Mouse (Mus musculus): Measurements from ENCODE around the gene Fstl5. TPM values are rescaled to one million over a fixed set of nuclear protein-coding genes. Genes with fewer than 3 reads are reported as not detected.
"Not testable (repeated sequence)": the region's sequence is repeated elsewhere in the genome, so short reads cannot be mapped to it uniquely, and the experiment has no call there.

Fstl5 gene
- not detected for total RNA-seq (2021)
- long read RNA-seq, experiment 1, result 0 reads
- long read RNA-seq, experiment 2, result 0 reads

DNA sequence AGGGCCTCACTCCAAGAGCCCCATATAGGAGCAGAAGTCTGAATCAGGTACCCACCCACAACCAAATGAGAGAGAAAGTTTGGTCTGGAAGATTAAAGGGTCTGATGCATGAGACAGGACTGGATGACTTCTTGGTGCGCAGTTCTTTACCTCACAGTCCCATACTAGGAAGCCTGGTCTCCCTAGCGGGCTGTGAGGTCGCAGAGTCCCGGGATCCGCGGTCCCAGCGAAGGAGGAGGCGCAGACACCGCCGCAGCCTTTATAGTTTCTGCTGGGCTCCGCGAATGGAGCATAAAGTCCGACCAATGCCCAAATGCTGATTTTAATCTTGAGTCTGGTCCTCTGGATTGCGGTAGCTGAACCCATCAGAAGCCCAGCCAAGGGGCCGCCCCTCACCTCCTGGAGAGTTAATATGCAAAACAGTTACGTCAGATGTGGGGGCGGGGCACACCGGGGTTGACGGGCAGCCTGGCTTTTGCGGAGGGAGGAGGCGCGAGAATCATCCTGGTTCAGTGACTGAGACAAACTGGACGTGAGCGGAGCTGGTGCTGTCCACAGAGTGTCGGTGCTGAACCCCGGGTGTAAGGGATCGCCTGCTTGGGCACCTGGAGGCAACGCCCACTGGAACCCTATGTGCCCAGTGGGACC lies at the start of gene Fstl5:
Gene Fstl5 (plus strand): TSS at position 211 of the 648 bp plus-strand sequence.
- no peak for DNase-seq (ENCODE audit: low spot score)

DNA sequence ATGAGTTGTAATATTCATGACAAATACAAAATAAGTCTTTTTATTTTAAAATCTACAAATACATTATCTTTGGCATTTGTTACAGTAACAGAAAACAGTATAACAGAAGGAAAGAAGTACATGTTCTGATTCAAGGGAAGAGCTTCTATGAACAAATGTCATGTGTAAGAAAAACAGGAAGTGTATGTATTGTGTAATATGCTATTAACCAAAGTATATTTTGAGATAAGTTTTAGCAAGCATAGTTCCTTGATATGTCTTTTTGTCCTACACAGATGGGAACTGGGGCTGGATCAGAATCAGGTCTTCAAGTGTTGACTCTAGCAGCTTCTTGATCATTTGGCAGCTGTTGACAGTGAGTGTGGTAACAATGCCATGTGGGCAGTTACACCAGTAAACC lies 48.5 kb upstream of the Fstl5 start:
- no peak for DNase-seq (ENCODE audit: low spot score)

DNA sequence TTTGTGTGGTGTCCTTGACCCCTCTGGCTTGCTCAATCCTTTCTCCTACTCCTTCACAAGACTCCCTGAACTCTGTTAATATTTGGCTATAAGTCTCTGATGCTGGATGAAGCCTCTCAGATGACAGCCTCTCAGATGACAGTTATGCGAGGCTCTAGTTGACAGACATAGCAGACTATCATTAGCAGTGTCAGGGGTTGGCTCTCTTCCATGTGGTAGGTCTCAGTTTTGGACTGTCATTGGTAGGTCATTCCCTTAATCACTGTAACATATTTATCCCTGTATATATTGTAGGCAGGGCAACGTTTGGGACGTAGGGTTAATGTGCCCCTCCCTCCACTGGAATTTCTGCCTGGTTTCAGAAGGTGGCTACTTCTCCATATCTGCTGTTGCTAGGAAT lies 22.9 kb upstream of the Fstl5 start:
- no peak for DNase-seq (ENCODE audit: low spot score)

DNA sequence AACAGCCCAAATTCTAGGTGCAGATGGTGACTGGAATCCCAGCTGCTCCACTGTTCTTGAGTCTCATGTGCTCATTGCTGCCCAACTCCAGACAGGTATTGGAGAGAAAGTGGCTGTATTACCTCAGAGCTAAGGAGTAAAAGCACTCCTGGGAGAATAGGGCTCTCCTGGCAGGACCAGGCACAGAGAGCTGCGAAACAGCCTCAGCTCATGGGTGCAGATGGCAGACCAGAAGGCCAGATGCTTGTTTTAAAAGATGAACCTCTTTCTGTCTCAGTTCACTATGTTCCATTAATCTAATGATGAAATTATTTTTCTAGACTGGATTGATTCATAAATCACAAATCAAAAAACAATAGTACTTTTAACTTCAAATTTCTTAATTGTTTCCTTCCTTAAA lies 12.1 kb upstream of the Fstl5 start:
- DNase-seq (ENCODE audit: low spot score), result no peak

DNA sequence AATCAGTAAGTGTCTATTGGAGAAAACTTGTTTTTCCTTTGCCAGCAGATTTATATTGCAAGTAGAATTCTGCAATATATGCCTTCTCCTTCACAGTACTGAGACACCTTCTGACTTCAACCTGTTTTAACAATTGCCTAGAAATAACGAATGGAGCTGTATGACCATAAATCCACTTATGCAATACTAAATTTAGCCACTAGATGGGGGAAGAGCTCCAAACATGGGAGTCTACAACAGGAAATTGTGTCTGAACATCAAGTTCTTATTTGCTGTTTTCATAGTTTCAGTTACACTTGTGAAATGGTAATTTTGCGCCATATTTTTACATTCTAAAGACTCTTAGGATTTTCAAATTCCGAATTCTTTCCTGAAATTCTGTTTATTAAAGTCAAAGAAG lies 6.2 kb upstream of the Fstl5 start:
- peak; percentile 25 for DNase-seq (ENCODE audit: low spot score)

DNA sequence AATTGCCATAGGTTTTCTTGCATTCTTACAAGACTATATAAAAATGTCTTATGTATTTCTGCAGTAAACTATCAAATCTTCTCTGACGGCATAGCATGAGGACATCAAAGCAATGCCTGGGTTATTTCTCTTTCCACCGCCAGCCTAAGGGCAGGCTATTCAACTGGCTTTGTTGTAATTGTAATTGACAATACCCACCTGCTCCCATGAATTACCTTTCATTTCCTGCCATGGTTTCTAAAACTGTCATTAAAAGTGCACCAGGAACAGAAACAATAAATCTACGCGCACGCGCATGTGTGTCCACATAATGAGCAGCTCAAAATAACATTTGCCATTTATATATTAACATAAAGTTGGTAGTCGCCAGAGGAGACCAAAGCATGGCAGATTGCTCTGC lies 1.2 kb upstream of the Fstl5 start:
- no peak for DNase-seq (ENCODE audit: low spot score)

DNA sequence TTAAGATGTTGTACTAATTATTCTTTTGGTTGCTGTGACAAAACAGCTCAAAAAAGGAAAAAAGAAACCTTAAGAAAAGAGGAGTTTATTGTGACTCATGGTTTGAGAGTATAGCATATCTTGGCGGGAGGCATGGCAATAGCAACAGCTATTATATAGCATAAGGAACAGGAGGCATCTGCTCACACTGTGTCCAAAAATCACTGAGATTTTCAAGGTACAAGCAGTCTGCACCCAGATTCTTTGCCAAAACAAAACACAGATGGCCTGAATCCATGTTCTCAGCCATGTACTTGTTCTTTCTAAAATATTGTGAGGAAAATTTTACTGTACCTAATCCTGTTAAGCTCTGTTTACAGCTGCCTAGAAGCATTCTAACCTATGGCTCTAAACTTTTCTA lies 66.4 kb downstream of the Fstl5 start:
- DNase-seq (ENCODE audit: low spot score), result no peak

DNA sequence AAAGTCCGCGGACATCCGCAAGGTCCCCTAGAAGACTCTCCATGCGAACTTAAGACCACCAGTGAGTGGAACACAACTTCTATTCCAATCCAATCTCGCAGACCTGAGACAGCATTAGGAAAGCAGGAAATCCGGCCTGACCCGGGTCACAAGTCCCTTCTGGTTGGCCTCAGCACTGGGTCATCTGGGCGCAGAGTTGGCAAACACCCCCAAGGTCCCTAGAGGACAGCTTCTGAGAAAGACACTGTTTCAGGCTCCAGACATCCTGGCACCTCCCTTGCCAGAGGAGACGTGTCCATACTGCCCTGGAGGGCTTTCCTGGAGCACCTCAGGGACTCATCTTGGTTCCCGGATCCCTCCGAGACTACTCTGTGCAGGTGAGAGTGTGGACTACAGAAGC lies 73.8 kb downstream of the Fstl5 start:
- no peak for DNase-seq (ENCODE audit: low spot score)

DNA sequence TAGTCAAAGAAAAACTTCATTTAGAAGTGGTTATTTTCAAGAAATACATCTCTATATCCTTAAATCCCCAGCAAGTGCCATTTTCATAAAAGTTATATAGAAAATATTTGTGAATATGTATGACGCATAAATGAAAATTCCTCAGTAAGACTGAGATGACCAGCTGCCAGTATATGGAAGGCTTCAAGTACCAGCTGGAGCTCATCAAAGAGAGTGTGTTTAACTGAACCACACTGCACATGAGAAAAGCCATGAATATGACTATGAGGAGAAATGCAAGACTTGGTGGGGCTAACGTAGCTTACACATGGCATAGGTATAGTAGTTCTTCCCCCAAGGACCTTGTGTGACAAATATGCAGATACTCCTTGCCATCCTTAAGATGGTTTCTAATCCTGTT lies 164.8 kb downstream of the Fstl5 start:
- no peak for DNase-seq (ENCODE audit: low spot score)

DNA sequence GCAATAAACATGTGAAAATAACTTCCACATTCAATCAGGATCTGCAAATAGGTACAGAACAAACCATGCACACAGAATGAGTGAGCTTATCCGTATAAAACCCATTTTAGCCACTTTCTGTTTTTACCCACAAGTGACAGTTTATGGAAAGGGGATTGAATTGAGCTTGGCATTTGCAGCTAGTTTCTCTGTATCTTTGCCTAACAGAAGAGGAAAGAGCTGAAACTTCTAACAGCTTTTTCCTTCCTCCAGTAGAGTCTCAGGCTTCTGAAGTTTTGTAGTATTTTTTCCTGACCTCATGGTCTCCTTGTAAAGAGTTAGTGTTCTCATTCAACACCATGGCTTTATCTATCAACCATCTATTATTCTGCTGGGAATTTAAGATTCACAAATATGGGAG lies 177.3 kb downstream of the Fstl5 start:
- no peak for DNase-seq (ENCODE audit: low spot score)

DNA sequence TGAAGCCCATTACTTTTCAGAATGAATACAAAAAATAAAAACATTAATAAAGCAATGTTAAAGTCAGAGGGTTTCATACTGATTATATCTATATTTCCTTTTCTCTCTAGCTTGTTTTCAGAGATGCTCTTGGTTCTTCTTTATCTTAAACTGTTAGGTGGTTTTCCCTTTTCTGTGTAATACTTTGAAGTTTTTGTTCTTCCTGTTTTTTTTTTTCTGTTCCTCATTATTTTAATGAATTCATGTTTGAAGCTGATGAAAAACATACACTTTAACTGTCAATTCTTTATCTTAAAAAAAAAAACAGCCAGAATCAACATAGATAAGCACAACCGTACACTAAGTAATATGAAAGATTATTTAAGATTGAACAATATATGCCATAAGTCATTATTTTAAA lies 218.9 kb downstream of the Fstl5 start:
- DNase-seq (ENCODE audit: low spot score), result no peak

DNA sequence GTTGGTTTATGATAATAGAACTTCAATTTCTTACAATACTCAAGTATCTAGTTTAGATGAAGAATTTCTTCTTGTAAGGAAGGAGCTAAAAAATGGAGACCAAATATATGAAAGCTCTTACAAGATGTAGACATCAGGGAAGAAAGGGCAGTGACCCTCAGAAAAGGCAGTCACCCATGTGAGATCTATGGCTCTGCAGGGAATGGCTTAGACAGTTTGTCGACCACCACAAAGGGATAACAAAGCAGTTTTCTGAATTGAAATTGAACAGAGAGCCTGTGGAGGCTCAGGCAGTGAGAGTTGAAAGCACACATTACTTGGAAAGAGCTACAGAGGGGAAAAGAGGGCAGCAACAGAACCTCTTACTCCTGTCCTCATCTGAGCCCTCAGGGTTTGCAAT lies 220.3 kb downstream of the Fstl5 start:
- no peak for DNase-seq (ENCODE audit: low spot score)

DNA sequence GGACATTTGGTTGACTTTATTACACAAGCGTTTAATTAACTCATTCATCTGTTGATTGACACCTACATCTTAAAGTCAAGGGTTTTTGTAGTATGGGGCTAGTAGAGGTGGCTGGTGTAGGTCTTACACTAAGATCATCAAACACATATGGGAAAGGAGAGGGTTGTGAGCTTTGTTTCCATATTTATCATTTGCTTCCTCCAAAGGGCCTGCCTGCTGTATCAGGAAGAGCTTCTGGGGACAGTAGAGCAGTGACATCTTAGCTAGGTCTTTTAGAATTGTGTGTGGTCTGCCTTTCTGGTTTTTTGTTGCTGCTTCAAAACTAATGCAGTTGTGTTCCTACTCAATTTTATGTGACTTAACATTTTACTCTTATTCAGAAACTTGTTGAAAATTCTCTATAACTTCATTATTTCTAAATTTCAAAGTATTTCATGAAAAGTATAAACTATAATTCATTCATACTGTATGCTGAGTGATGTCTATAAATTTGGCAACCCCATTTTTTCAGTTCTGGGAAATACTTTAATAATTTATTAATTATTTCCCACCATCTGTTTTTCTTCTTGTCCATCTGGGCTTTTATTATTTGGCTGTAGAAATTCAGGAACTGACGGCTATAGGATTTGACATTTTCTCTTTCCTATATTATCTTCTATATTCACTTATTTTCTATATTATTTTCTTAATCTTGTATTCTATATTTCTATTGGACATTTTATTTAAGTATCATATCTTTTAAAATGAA lies 227.1 kb downstream of the Fstl5 start:
- DNase-seq (ENCODE audit: low spot score), result no peak

DNA sequence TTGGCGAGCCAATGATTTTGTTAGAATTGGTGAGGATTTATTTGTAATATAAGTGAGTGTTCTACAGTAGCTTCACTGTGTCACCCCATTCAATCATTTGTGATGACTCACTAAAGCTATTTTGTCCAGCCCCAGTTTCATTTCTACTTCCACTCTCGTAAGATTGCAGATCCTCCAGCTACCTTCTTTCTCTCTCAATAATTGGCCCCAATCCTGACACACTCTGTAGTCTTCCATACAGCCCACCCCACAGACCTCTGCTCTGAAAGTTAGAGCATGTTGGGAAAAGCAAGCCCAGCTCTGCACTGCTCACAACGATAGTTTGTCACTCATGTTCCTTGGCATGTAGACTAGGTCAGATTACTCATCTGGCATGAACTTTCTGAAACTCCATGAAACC lies 242.9 kb downstream of the Fstl5 start:
- DNase-seq (ENCODE audit: low spot score), result no peak

DNA sequence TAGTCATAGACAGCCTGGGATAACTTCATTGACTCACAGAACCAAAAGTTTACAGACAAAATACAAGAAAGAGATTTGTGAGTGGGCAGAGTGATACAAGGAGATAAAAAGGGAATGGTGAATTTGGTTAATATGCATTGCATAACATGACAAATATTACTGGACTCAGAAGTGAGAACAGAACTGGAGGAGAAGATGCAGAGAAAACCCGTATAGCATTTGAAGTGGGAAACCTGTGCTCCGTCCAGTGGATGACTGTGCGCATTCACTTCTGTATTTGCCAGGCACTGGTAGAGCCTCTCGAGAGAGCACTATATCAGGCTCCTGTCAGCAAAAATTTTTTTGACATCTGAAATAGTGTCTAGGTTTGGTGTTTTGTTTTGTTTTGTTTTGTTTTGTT lies 245.5 kb downstream of the Fstl5 start:
- DNase-seq (ENCODE audit: low spot score), result no peak

DNA sequence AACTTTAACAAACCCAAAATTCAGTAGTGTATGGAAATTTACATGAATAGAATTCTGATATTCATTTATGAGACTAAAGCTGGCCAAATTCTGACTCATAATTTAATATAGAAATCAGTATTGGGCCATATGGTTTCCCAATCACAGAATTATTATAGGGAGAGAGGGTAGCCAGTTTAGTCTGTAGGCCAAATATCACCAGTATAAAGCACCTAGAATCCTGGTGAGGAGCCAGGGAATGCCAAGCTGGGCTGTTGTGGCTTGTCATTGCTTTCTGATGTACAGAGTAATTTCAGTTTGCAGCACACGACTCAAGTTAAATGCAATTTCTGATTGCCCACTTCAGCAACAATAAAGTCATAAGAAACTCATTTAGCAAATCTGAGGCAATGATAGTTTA lies 248.4 kb downstream of the Fstl5 start:
- no peak for DNase-seq (ENCODE audit: low spot score)

DNA sequence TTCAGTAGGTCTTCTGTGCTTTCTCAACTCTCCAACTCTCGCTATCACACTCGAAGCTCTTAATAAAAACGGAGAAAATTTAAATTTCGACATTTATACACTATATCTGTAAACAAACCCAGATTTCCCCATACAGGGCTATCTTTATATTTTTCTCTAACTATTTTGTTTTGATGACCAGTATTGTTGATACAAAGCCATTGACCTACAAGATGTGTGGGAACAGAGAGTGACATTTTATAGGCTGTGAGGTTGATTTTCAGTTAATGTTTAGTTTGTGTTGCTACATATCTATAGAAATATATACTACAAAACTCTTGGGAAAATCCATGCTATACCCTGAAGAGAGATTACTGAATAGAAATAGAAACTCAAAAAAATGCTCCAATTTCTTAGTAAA lies 262.9 kb downstream of the Fstl5 start:
- DNase-seq (ENCODE audit: low spot score), result no peak

DNA sequence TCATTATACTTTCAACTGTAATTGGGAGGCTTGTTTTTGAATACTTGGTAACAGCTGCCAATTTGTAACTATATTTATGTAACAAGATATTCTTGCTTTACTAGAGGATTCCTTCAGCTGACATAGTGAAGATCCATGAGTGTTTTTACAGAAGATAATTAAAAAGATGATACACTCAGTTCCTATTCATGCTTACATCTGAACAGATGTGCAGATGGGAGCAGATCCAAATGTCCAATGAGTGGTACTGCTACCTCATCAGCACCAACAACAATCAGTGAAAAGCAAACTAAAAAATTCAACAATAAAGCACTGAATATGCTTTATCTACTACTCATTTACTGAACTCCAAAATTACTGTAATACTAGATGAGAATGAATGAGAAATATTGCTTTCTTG lies 292.9 kb downstream of the Fstl5 start:
- no peak for DNase-seq (ENCODE audit: low spot score)

DNA sequence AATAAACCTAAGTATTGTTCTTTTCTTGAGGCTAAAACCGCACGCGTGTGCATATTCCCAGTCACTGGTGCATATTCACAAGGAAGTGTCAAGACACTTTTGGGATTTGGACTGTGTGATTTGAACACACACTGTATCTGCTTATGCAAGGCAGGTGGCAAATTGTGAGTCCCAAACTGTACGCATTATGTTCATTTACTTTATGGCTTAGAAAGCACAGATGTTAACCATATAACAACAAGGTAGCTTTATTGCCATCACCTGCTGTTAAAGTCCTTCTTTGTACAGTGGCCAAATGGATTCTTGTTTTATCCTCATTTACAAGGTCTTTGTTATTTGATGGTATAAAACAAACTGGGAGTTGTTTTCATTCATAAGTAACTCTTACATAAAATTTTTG lies 295.8 kb downstream of the Fstl5 start:
- DNase-seq (ENCODE audit: low spot score), result no peak

DNA sequence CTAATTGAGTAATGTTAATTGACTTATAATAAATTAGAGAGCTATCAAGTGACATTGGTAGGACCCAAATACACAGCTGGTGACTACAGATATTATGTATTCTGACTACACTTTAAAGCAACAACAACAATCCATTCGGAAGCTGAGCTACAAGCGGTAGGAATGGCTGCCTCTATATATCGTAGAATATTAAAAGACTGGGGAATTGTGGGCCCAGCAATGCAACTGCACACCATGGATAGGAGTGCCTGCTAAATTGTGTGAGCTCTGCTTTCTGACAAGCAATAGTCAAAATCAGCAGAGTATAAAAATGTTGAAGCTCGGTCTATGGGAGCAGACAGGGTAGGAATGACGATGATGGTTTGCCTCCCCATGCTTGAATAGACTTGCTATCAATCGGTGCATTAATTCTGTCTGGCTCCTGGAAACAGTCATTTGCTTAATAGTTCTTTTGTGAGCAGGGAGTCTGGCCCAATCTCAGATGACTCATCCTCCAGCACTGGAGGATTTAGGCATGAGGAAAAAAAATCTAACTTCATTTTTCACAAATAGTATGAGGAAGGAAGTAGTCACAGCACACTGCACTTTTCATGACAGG lies 354.8 kb downstream of the Fstl5 start:
- no peak for DNase-seq (ENCODE audit: low spot score)

DNA sequence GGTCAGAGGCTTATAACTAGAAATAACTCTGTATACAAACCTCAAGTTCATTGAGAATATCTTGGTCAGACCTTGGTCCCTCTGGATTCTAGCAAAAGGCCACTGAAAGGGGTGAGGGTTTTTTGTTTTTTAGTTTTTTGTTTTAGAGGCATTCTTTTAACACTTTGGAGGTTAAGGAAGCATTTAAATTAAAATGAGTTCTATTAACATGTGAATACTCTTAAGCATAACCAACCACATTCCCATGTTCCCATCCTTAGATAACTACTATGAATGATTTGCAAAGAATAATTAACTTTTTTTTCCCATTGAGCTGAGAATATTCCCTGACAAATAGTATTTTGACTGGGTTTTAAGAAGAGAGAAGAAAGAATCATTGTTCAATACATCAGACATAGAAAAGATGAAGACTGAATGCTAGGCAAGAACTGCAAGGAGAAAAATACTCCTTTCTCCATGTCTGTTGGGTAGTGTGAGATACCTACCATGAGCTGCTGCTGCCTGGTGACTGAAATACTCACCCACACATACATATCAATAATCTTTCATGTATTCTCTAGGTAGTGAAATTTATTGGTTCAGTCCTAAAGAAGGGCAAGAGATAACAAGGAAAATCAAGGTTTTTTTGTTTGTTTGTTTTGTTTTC lies 393.3 kb downstream of the Fstl5 start:
- no peak for DNase-seq (ENCODE audit: low spot score)

DNA sequence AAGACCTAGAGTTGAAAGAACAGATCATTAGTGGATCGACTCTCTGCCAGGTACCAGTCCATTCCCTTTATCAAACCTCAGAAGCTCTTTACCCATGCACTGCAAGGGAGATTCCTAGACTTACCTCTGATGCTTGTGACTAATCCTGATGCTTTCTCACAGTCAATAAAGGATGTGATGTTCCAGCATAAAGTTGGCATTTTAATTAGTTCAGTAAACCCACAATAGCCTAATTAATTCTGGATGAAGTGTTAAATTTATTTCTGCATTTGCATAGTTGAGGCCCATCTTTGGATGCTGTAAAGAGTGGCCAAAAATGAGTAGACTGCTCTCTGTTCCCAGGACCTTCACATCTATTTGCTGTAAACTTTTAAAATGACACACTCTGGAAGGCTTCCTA lies 394.1 kb downstream of the Fstl5 start:
- DNase-seq (ENCODE audit: low spot score), result no peak

DNA sequence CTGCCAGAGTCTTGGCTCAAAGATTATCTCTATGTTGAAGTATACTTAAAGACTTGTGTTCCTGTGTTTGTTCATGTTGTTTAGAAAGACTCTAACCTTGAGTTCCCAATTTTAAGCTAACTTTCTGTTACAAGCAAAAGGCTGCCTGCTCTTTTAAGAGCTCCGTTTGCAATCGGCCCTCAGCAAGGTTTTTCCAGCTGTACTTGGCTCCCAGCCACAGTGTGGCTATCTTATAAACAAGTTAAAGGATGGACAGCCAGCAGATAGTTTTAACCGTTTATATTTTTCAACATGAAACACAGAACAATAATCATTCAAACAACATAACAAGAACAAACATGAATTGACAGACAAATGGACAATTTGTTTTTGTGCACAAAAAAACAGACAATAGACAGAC lies 433.8 kb downstream of the Fstl5 start:
- DNase-seq (ENCODE audit: low spot score), result not testable (repeated sequence)

Data from gastrocnemius, adult 18-20 months (tissue).